In genomic region chr11:76995966-76996672, GRCm38 (mm10) we compare ENCODE assay signal across 9 mouse cellular contexts. TPM values are rescaled to one million over a fixed set of nuclear protein-coding genes. Genes with fewer than 3 reads are reported as not detected.
DNase-seq lines count a peak whose midpoint lies in the region; ATAC-seq lines count a peak whose summit lies in the region.
"Had no signal": no experiment of that assay in that cellular context is flagged by ENCODE, and none has a peak within 500 bp of the region (broad histone marks: within the 10 kb centered on the region; RNA-seq: fewer than 3 reads in every experiment).

No protein-coding gene starts in this region.

- peaks cover 30% of the 10 kb centered on the region for H3K4me1 ChIP-seq in kidney, embryonic 15.5 days
- peaks cover 15% of the 10 kb centered on the region for H3K4me1 ChIP-seq in kidney, embryonic 16.5 days (ENCODE audit: insufficient read depth, low read length)

- no peaks in the 10 kb centered on the region for H3K9me3 ChIP-seq in kidney, embryonic 15.5 days (replicated peaks)
- no peaks in the 10 kb centered on the region for H3K9me3 ChIP-seq in kidney, embryonic 16.5 days (ENCODE audit: low read length)

- no peak overlapping the region for H3K27ac ChIP-seq in kidney, embryonic 15.5 days
- H3K27ac ChIP-seq in kidney, embryonic 16.5 days (ENCODE audit: low read length) = no peak overlapping the region

- no peak for ATAC-seq in kidney, embryonic 15.5 days (replicated peaks; ENCODE audit: low FRiP score)
- no peak for ATAC-seq in kidney, embryonic 16.5 days (ENCODE audit: low FRiP score, low TSS enrichment)
- ATAC-seq in granulocyte monocyte progenitor cell, adult 5-6 weeks (replicated peaks; ENCODE audit: poor library complexity, severe bottlenecking) = peak; percentile 70

- WGBS in kidney, embryonic 15.5 days = 62% methylated on average over 20 of the region's 20 CpGs
- WGBS in kidney, embryonic 16.5 days = 58% methylated on average over 20 of the region's 20 CpGs

- no peak overlapping the region for H3K4me3 ChIP-seq in kidney, embryonic 15.5 days (replicated peaks)
- H3K4me3 ChIP-seq in kidney, embryonic 16.5 days (ENCODE audit: low read length) = no peak overlapping the region

- no peaks in the 10 kb centered on the region for H3K36me3 ChIP-seq in kidney, embryonic 15.5 days
- no peaks in the 10 kb centered on the region for H3K36me3 ChIP-seq in kidney, embryonic 16.5 days (ENCODE audit: insufficient read depth, low read length)

- peaks cover 56% of the 10 kb centered on the region for H3K27me3 ChIP-seq in kidney, embryonic 15.5 days
- peaks cover 23% of the 10 kb centered on the region for H3K27me3 ChIP-seq in kidney, embryonic 16.5 days (ENCODE audit: insufficient read depth, low read length)

- H3K9ac ChIP-seq in kidney, embryonic 15.5 days = no peak overlapping the region
- no peak overlapping the region for H3K9ac ChIP-seq in kidney, embryonic 16.5 days (replicated peaks; ENCODE audit: low read length)

- DNase-seq in MN1 (ENCODE audit: low spot score) = peak; percentile 11
- DNase-seq in lung, postnatal 14 days = peak; percentile 21
- DNase-seq in embryo, embryonic 10.5 days (ENCODE audit: low spot score) = no peak
- no peak for DNase-seq in spleen, adult 12 weeks (ENCODE audit: low spot score)
- no peak for DNase-seq in gastrocnemius, postnatal 10 days

- H3K4me2 ChIP-seq in kidney, embryonic 15.5 days = peak overlapping the region; percentile 14
- H3K4me2 ChIP-seq in kidney, embryonic 16.5 days (replicated peaks; ENCODE audit: low read depth, low read length) = no peak overlapping the region

RNA-seq across cellular contexts. Expression of gene Slc6a4, which starts 2.3 kb away (rescaled TPM):
- 1.6 and 2.1 TPM in 2 replicates for polyA plus RNA-seq in kidney, embryonic 15.5 days (2015; fragmentation: Nextera tagmentation; extraction: Ambion mirVana)
- 2.8 and 3.6 TPM in 2 replicates for polyA plus RNA-seq in kidney, embryonic 16.5 days (2015; fragmentation: Nextera tagmentation; extraction: Ambion mirVana)
- not detected in 2 replicates for total RNA-seq in granulocyte monocyte progenitor cell, adult 5-6 weeks (2014; fragmentation: Nextera tagmentation)
- not detected in 2 replicates for total RNA-seq in granulocyte monocyte progenitor cell, adult 5-6 weeks (2017)
- 1 to 10 TPM in 1 of 2 experiments, under 1 TPM in 1; 0.79 to 1.2 TPM for total RNA-seq in gastrocnemius, postnatal 10 days (2021)
- total RNA-seq: CH12.LX had no signal

Comparison
In these comparisons a context has a peak if more than half of its experiments do, and no peak if none do; other contexts are left out.
1. DNase-seq: peak in MN1 (single experiment) and lung, postnatal 14 days (single experiment); none in embryo, embryonic 10.5 days (single experiment), spleen, adult 12 weeks (single experiment) and gastrocnemius, postnatal 10 days (single experiment).